Mouse (Mus musculus): ENCODE data around the gene Wwtr1. TPM values are rescaled to one million over a fixed set of nuclear protein-coding genes. Genes with fewer than 3 reads are reported as not detected.

Wwtr1 gene
- polyA plus RNA-seq, 1 experiment, result 0.17 TPM

GRCm38 (mm10) chr3:57542848-57543380, 32.8 kb downstream of the Wwtr1 start:
- Histone ChIP-seq H3K4me1 (peaks cover 6% of the 10 kb centered on the region; the same call in 1 of the 2 replicates), H3K9me3 (no peaks in the 10 kb centered on the region), H3K27me3 (replicated peaks) (peaks cover 4% of the 10 kb centered on the region), H3K36me3 (replicated peaks; ENCODE audit: low read length) (no peaks in the 10 kb centered on the region), H3K4me3 (replicated peaks) (no peak overlapping the region)
- TF ChIP-seq FLI1 (IDR thresholded peaks at IDR 0.05; ENCODE audit: low read length) (no peak), GATA1 (IDR thresholded peaks at IDR 0.05; ENCODE audit: borderline replicate concordance, low read length) (no peak)

GRCm38 (mm10) chr3:57541205-57541604, 34.5 kb downstream of the Wwtr1 start:
- TF ChIP-seq FLI1 (IDR thresholded peaks at IDR 0.05; ENCODE audit: low read length), result no peak
- no peak for TF ChIP-seq GATA1 (IDR thresholded peaks at IDR 0.05; ENCODE audit: borderline replicate concordance, low read length)
- Histone ChIP-seq H3K9me3 (no peaks in the 10 kb centered on the region), H3K4me3 (replicated peaks) (no peak overlapping the region), H3K4me1 (peaks cover 6% of the 10 kb centered on the region; the same call in 1 of the 2 replicates), H3K36me3 (replicated peaks; ENCODE audit: low read length) (no peaks in the 10 kb centered on the region), H3K27me3 (replicated peaks) (peaks cover 4% of the 10 kb centered on the region)

GRCm38 (mm10) chr3:57540474-57540873, 35.2 kb downstream of the Wwtr1 start:
- Histone ChIP-seq H3K9me3 (0 out of 2 replicates have a peak, but pooled peaks cover 5% of the 10 kb centered on the region), H3K36me3 (replicated peaks; ENCODE audit: low read length) (no peaks in the 10 kb centered on the region), H3K4me1 (peaks cover 6% of the 10 kb centered on the region; the same call in 1 of the 2 replicates), H3K27me3 (replicated peaks) (peaks cover 4% of the 10 kb centered on the region), H3K4me3 (replicated peaks) (no peak overlapping the region)
- no peak for TF ChIP-seq GATA1 (IDR thresholded peaks at IDR 0.05; ENCODE audit: borderline replicate concordance, low read length)

GRCm38 (mm10) chr3:57535483-57536185, 40.1 kb downstream of the Wwtr1 start:
- Histone ChIP-seq H3K9me3 (0 out of 2 replicates have a peak, but pooled peaks cover 5% of the 10 kb centered on the region), H3K36me3 (replicated peaks; ENCODE audit: low read length) (no peaks in the 10 kb centered on the region), H3K4me3 (replicated peaks) (no peak overlapping the region), H3K27me3 (replicated peaks) (no peaks in the 10 kb centered on the region), H3K4me1 (no peaks in the 10 kb centered on the region)
- no peak for TF ChIP-seq FLI1 (IDR thresholded peaks at IDR 0.05; ENCODE audit: low read length)
- no peak for TF ChIP-seq GATA1 (IDR thresholded peaks at IDR 0.05; ENCODE audit: borderline replicate concordance, low read length)

DNA sequence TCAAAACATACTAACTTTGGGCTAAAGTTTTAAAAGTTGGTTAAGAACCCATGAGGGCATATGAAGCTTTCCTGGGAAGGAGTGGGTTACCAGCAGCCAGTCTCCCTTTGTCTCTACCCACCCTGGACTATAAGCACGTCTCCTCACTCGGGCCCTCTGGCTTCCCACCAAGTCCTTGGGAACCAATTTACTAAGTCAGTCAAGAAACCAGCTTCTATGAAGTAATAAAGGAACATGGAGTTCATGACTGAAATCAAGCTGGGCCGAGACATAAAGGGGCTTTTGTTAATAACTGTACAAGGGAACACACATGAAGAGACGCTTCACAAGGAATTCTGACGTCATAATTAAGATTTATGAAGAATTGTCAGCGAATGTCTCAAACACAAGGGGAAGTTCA, 41.3 kb downstream of the Wwtr1 start:
- H3K36me3 ChIP-seq (replicated peaks; ENCODE audit: low read length), result no peaks in the 10 kb centered on the region
- H3K4me3 ChIP-seq (replicated peaks), result no peak overlapping the region
- H3K27me3 ChIP-seq (replicated peaks), result no peaks in the 10 kb centered on the region
- peaks cover 12% of the 10 kb centered on the region for H3K9me3 ChIP-seq
- no peak for TF ChIP-seq FLI1 (IDR thresholded peaks at IDR 0.05; ENCODE audit: low read length)
- no peak for TF ChIP-seq GATA1 (IDR thresholded peaks at IDR 0.05; ENCODE audit: borderline replicate concordance, low read length)
- H3K4me1 ChIP-seq, result no peaks in the 10 kb centered on the region

DNA sequence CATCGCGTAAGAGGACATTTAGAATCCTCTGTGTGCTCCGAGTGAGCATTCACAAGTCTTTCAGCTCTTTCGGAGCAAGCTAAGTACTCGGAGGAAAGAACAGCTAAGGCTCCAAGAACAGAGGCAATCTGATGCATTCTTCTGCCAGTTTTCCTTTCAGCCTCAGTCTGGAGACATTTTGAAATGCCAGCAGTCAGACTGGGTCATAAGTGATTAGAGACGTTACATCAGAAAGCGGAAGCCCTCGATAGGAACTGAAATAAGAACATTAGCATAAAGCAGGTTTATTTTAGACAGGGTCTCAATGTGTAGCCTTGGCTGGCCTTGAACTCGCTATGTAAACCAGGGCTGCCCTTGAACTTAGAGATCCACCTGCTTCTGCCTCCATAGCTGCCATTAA, 41.8 kb downstream of the Wwtr1 start:
- Histone ChIP-seq H3K9me3 (peaks cover 14% of the 10 kb centered on the region), H3K4me3 (replicated peaks) (no peak overlapping the region), H3K36me3 (replicated peaks; ENCODE audit: low read length) (no peaks in the 10 kb centered on the region), H3K4me1 (no peaks in the 10 kb centered on the region), H3K27me3 (replicated peaks) (no peaks in the 10 kb centered on the region)
- no peak for TF ChIP-seq FLI1 (IDR thresholded peaks at IDR 0.05; ENCODE audit: low read length)
- no peak for TF ChIP-seq GATA1 (IDR thresholded peaks at IDR 0.05; ENCODE audit: borderline replicate concordance, low read length)

GRCm38 (mm10) chr3:57532991-57533725, 42.6 kb downstream of the Wwtr1 start:
- no peaks in the 10 kb centered on the region for H3K27me3 ChIP-seq (replicated peaks)
- no peak overlapping the region for H3K4me3 ChIP-seq (replicated peaks)
- no peaks in the 10 kb centered on the region for H3K4me1 ChIP-seq
- TF ChIP-seq FLI1 (IDR thresholded peaks at IDR 0.05; ENCODE audit: low read length) (no peak), GATA1 (IDR thresholded peaks at IDR 0.05; ENCODE audit: borderline replicate concordance, low read length) (no peak)
- H3K36me3 ChIP-seq (replicated peaks; ENCODE audit: low read length), result no peaks in the 10 kb centered on the region
- H3K9me3 ChIP-seq, result peaks cover 19% of the 10 kb centered on the region

- Histone ChIP-seq H3K4me1 (no peaks in the 10 kb centered on the region), H3K9me3 (peaks cover 28% of the 10 kb centered on the region), H3K4me3 (replicated peaks) (no peak overlapping the region), H3K27me3 (replicated peaks) (no peaks in the 10 kb centered on the region), H3K36me3 (replicated peaks; ENCODE audit: low read length) (no peaks in the 10 kb centered on the region)
- TF ChIP-seq FLI1 (IDR thresholded peaks at IDR 0.05; ENCODE audit: low read length) (no peak), GATA1 (IDR thresholded peaks at IDR 0.05; ENCODE audit: borderline replicate concordance, low read length) (no peak)
Observed at GRCm38 (mm10) chr3:57530836-57531235, 44.9 kb downstream of the Wwtr1 start.

- no peak for TF ChIP-seq FLI1 (IDR thresholded peaks at IDR 0.05; ENCODE audit: low read length)
- TF ChIP-seq GATA1 (IDR thresholded peaks at IDR 0.05; ENCODE audit: borderline replicate concordance, low read length), result no peak
- H3K36me3 ChIP-seq (replicated peaks; ENCODE audit: low read length), result no peaks in the 10 kb centered on the region
- peaks cover 29% of the 10 kb centered on the region for H3K9me3 ChIP-seq
- H3K4me3 ChIP-seq (replicated peaks), result peak overlapping the region; percentile 29
- no peaks in the 10 kb centered on the region for H3K4me1 ChIP-seq
- no peaks in the 10 kb centered on the region for H3K27me3 ChIP-seq (replicated peaks)
Observed at GRCm38 (mm10) chr3:57530221-57530620, 45.5 kb downstream of the Wwtr1 start.

- Histone ChIP-seq H3K36me3 (replicated peaks; ENCODE audit: low read length) (no peaks in the 10 kb centered on the region), H3K4me3 (replicated peaks) (no peak overlapping the region), H3K27me3 (replicated peaks) (no peaks in the 10 kb centered on the region), H3K4me1 (no peaks in the 10 kb centered on the region), H3K9me3 (peaks cover 37% of the 10 kb centered on the region)
- TF ChIP-seq FLI1 (IDR thresholded peaks at IDR 0.05; ENCODE audit: low read length), result no peak
- TF ChIP-seq GATA1 (IDR thresholded peaks at IDR 0.05; ENCODE audit: borderline replicate concordance, low read length), result no peak
Observed at GRCm38 (mm10) chr3:57527154-57527553, 48.6 kb downstream of the Wwtr1 start.
